Mouse (Mus musculus): ENCODE data around the gene Naaladl2. TPM values are rescaled to one million over a fixed set of nuclear protein-coding genes. Genes with fewer than 3 reads are reported as not detected.

Naaladl2 gene
- polyA plus RNA-seq, 1 experiment from 2014 or later = 0.18 TPM

GRCm38 (mm10) chr3:24921811-24922210, 222.2 kb downstream of the Naaladl2 start:
- 28% methylated on average over 2 of the region's 2 CpGs for WGBS
- Histone ChIP-seq H3K27me3 (no peaks in the 10 kb centered on the region), H3K4me2 (replicated peaks) (no peak overlapping the region), H3K4me3 (no peak overlapping the region), H3K9ac (replicated peaks) (no peak overlapping the region), H3K9me3 (no peaks in the 10 kb centered on the region), H3K4me1 (no peaks in the 10 kb centered on the region), H3K36me3 (no peaks in the 10 kb centered on the region), H3K27ac (replicated peaks) (no peak overlapping the region)
- no peak for ATAC-seq (replicated peaks)

GRCm38 (mm10) chr3:24921401-24921800, 222.7 kb downstream of the Naaladl2 start:
- H3K9me3 ChIP-seq = no peaks in the 10 kb centered on the region
- no peak overlapping the region for H3K4me2 ChIP-seq (replicated peaks)
- no peak overlapping the region for H3K9ac ChIP-seq (replicated peaks)
- no peaks in the 10 kb centered on the region for H3K36me3 ChIP-seq
- no peak for ATAC-seq (replicated peaks)
- WGBS = 62% methylated on average over 6 of the region's 6 CpGs
- no peaks in the 10 kb centered on the region for H3K4me1 ChIP-seq
- H3K4me3 ChIP-seq = no peak overlapping the region
- H3K27me3 ChIP-seq = no peaks in the 10 kb centered on the region
- no peak overlapping the region for H3K27ac ChIP-seq (replicated peaks)

GRCm38 (mm10) chr3:24905425-24905960, 238.6 kb downstream of the Naaladl2 start:
- no peak for ATAC-seq (replicated peaks)
- WGBS = 81% methylated on average over 3 of the region's 3 CpGs

GRCm38 (mm10) chr3:24888801-24889200, 255.3 kb downstream of the Naaladl2 start:
- no peak overlapping the region for H3K9ac ChIP-seq (replicated peaks)
- no peak overlapping the region for H3K4me3 ChIP-seq
- H3K36me3 ChIP-seq = no peaks in the 10 kb centered on the region
- no peak overlapping the region for H3K4me2 ChIP-seq (replicated peaks)
- H3K27me3 ChIP-seq = no peaks in the 10 kb centered on the region
- WGBS = 85% methylated on average over 3 of the region's 3 CpGs
- no peak overlapping the region for H3K27ac ChIP-seq (replicated peaks)
- ATAC-seq (replicated peaks) = no peak
- H3K4me1 ChIP-seq = no peaks in the 10 kb centered on the region
- no peaks in the 10 kb centered on the region for H3K9me3 ChIP-seq

More at GRCm38 (mm10) chr3:24905425-24905960, 238.6 kb downstream of the Naaladl2 start:
- no peaks in the 10 kb centered on the region for H3K9me3 ChIP-seq
- H3K36me3 ChIP-seq = no peaks in the 10 kb centered on the region
- H3K9ac ChIP-seq (replicated peaks) = no peak overlapping the region
- H3K27ac ChIP-seq (replicated peaks) = no peak overlapping the region
- no peaks in the 10 kb centered on the region for H3K4me1 ChIP-seq
- H3K4me2 ChIP-seq (replicated peaks) = no peak overlapping the region
- H3K27me3 ChIP-seq = no peaks in the 10 kb centered on the region
- no peak overlapping the region for H3K4me3 ChIP-seq

GRCm38 (mm10) chr3:24872254-24872653, 271.8 kb downstream of the Naaladl2 start:
- 91% methylated on average over 1 of the region's 1 CpGs for WGBS
- H3K9ac ChIP-seq (replicated peaks) = no peak overlapping the region
- no peak overlapping the region for H3K27ac ChIP-seq (replicated peaks)
- no peak for ATAC-seq (replicated peaks)
- H3K4me3 ChIP-seq = no peak overlapping the region
- no peaks in the 10 kb centered on the region for H3K36me3 ChIP-seq
- no peaks in the 10 kb centered on the region for H3K4me1 ChIP-seq
- H3K27me3 ChIP-seq = no peaks in the 10 kb centered on the region
- no peak overlapping the region for H3K4me2 ChIP-seq (replicated peaks)
- H3K9me3 ChIP-seq = no peaks in the 10 kb centered on the region

- no peak overlapping the region for H3K27ac ChIP-seq (replicated peaks)
- H3K9me3 ChIP-seq = no peaks in the 10 kb centered on the region
- 87% methylated on average over 2 of the region's 2 CpGs for WGBS
- no peaks in the 10 kb centered on the region for H3K27me3 ChIP-seq
- no peaks in the 10 kb centered on the region for H3K36me3 ChIP-seq
- no peak overlapping the region for H3K4me2 ChIP-seq (replicated peaks)
- H3K4me1 ChIP-seq = no peaks in the 10 kb centered on the region
- no peak overlapping the region for H3K4me3 ChIP-seq
- no peak overlapping the region for H3K9ac ChIP-seq (replicated peaks)
- no peak for ATAC-seq (replicated peaks)
Observed at GRCm38 (mm10) chr3:24852936-24853335, 291.1 kb downstream of the Naaladl2 start.

- no peaks in the 10 kb centered on the region for H3K4me1 ChIP-seq
- ATAC-seq (replicated peaks) = no peak
- no peak overlapping the region for H3K4me2 ChIP-seq (replicated peaks)
- H3K27me3 ChIP-seq = no peaks in the 10 kb centered on the region
- no peaks in the 10 kb centered on the region for H3K36me3 ChIP-seq
- H3K27ac ChIP-seq (replicated peaks) = no peak overlapping the region
- H3K9me3 ChIP-seq = no peaks in the 10 kb centered on the region
- H3K4me3 ChIP-seq = no peak overlapping the region
- no peak overlapping the region for H3K9ac ChIP-seq (replicated peaks)
- WGBS = 78% methylated on average over 2 of the region's 2 CpGs
Observed at GRCm38 (mm10) chr3:24796739-24797138, 347.3 kb downstream of the Naaladl2 start.

GRCm38 (mm10) chr3:24787451-24788148, 356.5 kb downstream of the Naaladl2 start:
- ATAC-seq (replicated peaks) = no peak
- Histone ChIP-seq H3K9ac (replicated peaks) (no peak overlapping the region), H3K4me2 (replicated peaks) (no peak overlapping the region), H3K4me1 (no peaks in the 10 kb centered on the region), H3K9me3 (no peaks in the 10 kb centered on the region), H3K36me3 (no peaks in the 10 kb centered on the region), H3K27ac (replicated peaks) (no peak overlapping the region), H3K27me3 (no peaks in the 10 kb centered on the region), H3K4me3 (no peak overlapping the region)
- WGBS = 91% methylated on average over 1 of the region's 1 CpGs

- Histone ChIP-seq H3K4me3 (no peak overlapping the region), H3K9ac (replicated peaks) (no peak overlapping the region), H3K4me1 (no peaks in the 10 kb centered on the region), H3K27ac (replicated peaks) (no peak overlapping the region), H3K4me2 (replicated peaks) (no peak overlapping the region), H3K27me3 (no peaks in the 10 kb centered on the region), H3K9me3 (no peaks in the 10 kb centered on the region), H3K36me3 (no peaks in the 10 kb centered on the region)
- ATAC-seq (replicated peaks) = no peak
- WGBS = 93% methylated on average over 3 of the region's 3 CpGs
Observed at GRCm38 (mm10) chr3:24784108-24784507, 360.0 kb downstream of the Naaladl2 start.

GRCm38 (mm10) chr3:24783462-24783829, 360.6 kb downstream of the Naaladl2 start:
- Histone ChIP-seq H3K4me2 (replicated peaks) (no peak overlapping the region), H3K27me3 (no peaks in the 10 kb centered on the region), H3K9ac (replicated peaks) (no peak overlapping the region), H3K9me3 (no peaks in the 10 kb centered on the region), H3K27ac (replicated peaks) (no peak overlapping the region), H3K36me3 (no peaks in the 10 kb centered on the region), H3K4me1 (no peaks in the 10 kb centered on the region), H3K4me3 (no peak overlapping the region)
- no peak for ATAC-seq (replicated peaks)
- 84% methylated on average over 7 of the region's 7 CpGs for WGBS

GRCm38 (mm10) chr3:24782784-24783461, 361.1 kb downstream of the Naaladl2 start:
- no peaks in the 10 kb centered on the region for H3K4me1 ChIP-seq
- H3K4me2 ChIP-seq (replicated peaks) = no peak overlapping the region
- H3K27me3 ChIP-seq = no peaks in the 10 kb centered on the region
- no peak for ATAC-seq (replicated peaks)
- no peak overlapping the region for H3K27ac ChIP-seq (replicated peaks)
- no peaks in the 10 kb centered on the region for H3K9me3 ChIP-seq
- H3K9ac ChIP-seq (replicated peaks) = no peak overlapping the region
- 77% methylated on average over 10 of the region's 10 CpGs for WGBS
- H3K4me3 ChIP-seq = no peak overlapping the region
- no peaks in the 10 kb centered on the region for H3K36me3 ChIP-seq

- Histone ChIP-seq H3K9me3 (no peaks in the 10 kb centered on the region), H3K9ac (replicated peaks) (no peak overlapping the region), H3K27me3 (no peaks in the 10 kb centered on the region), H3K4me3 (no peak overlapping the region), H3K4me2 (replicated peaks) (no peak overlapping the region), H3K4me1 (no peaks in the 10 kb centered on the region), H3K27ac (replicated peaks) (no peak overlapping the region), H3K36me3 (no peaks in the 10 kb centered on the region)
- ATAC-seq (replicated peaks) = no peak
- 95% methylated on average over 2 of the region's 2 CpGs for WGBS
Observed at GRCm38 (mm10) chr3:24781687-24782086, 362.4 kb downstream of the Naaladl2 start.
